Mouse (Mus musculus) thymus, adult 2 months (tissue): ENCODE results near the gene Tmem248. TPM values are rescaled to one million over a fixed set of nuclear protein-coding genes. Genes with fewer than 3 reads are reported as not detected.

Source experiments
- DNase-seq: peaks from one replicate; pipeline ENCODE4 v3.0.0; 2021
- H3K27ac ChIP-seq: fragments of 200-500 bp; 2 replicates; pipeline ENCODE4 v1.5.1; 2012; ENCODE audit warnings: low read length, control low read depth; ENCODE audit not compliant: control insufficient read depth, insufficient read depth
- H3K27me3 ChIP-seq: fragments of 200-500 bp; 2 replicates; pipeline ENCODE4 v1.6.1; 2012; ENCODE audit warnings: mild to moderate bottlenecking, low read length, moderate library complexity, mixed read lengths; ENCODE audit not compliant: control insufficient read depth, insufficient read depth
- H3K36me3 ChIP-seq: fragments of 200-500 bp; 2 replicates; pipeline ENCODE4 v1.6.1; 2012; ENCODE audit warnings: mild to moderate bottlenecking, low read length, moderate library complexity; ENCODE audit not compliant: control insufficient read depth, insufficient read depth
- H3K4me1 ChIP-seq: fragments of 200-500 bp; replicated peaks from 2 replicates; pipeline ENCODE4 v1.6.1; 2012; ENCODE audit warnings: low read length; ENCODE audit not compliant: control insufficient read depth, insufficient read depth
- H3K4me3 ChIP-seq: fragments of 200-500 bp; 2 replicates; pipeline ENCODE4 v1.5.1; 2012; ENCODE audit warnings: mild to moderate bottlenecking, low read length, control low read depth, moderate library complexity; ENCODE audit not compliant: control insufficient read depth, insufficient read depth
- CTCF ChIP-seq: fragments of 200-500 bp; IDR thresholded peaks from 2 replicates; pipeline ENCODE4 v1.5.1; 2012; ENCODE audit warnings: mild to moderate bottlenecking, control low read depth, low read length, moderate library complexity, borderline replicate concordance; ENCODE audit not compliant: control insufficient read depth, poor library complexity, insufficient read depth; ENCODE audit errors: extremely low read depth
- POLR2A ChIP-seq: fragments of 200-500 bp; IDR thresholded peaks from 2 replicates; pipeline ENCODE4 v1.6.1; 2012; ENCODE audit warnings: mild to moderate bottlenecking, low read length, control low read depth, moderate library complexity; ENCODE audit not compliant: control insufficient read depth, poor library complexity, insufficient read depth; ENCODE audit errors: extremely low read depth
- WGBS: fragments of 180-500 bp; shearing (Covaris S2); methylation state at CpG from one replicate; pipeline ENCODE4 v1.1.7; 2018; 5-methylcytosine and 5-hydroxymethylcytosine counted together
- polyA plus RNA-seq: library from polyadenylated mRNA; depleted of rRNA; stranded (reverse); fragments of >200 nt; gene quantifications from 2 replicates; pipeline ENCODE4 v1.2.3, GENCODE M21; 2012; rRNA removed

Gene Tmem248
- polyA plus RNA-seq, 1 experiment = 31.8 TPM

DNA sequence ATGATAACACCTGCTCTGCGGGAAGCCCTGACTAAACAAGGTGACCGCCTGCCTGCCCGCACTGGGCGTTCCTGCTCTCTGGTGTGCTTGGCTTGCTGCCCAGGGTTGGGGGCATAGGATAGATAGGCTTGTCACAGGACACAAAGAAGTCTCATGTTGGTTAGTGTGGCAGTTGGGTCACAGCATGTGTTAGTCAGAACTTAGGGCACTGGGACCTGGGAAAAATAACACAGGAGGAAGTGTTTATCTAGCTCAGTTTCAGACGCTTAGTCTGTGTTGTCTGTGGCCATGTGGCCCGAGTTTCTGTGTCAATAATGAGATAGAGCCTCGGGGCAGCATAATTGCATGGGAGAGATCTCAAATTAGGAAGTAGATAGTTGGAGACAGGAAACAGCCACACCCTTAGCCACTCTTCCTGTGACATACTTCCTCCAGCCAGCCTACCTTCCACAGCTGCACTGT lies 61.2 kb downstream of the Tmem248 start:
- no peak overlapping the region for H3K27ac ChIP-seq
- no peak overlapping the region for H3K4me3 ChIP-seq
- DNase-seq = no peak
- no peaks in the 10 kb centered on the region for H3K4me1 ChIP-seq
- TF ChIP-seq POLR2A (no peak), CTCF (no peak)
- H3K27me3 ChIP-seq = no peaks in the 10 kb centered on the region
- H3K36me3 ChIP-seq = peaks cover 43% of the 10 kb centered on the region
- 89% methylated on average over 7 of the region's 7 CpGs for WGBS

DNA sequence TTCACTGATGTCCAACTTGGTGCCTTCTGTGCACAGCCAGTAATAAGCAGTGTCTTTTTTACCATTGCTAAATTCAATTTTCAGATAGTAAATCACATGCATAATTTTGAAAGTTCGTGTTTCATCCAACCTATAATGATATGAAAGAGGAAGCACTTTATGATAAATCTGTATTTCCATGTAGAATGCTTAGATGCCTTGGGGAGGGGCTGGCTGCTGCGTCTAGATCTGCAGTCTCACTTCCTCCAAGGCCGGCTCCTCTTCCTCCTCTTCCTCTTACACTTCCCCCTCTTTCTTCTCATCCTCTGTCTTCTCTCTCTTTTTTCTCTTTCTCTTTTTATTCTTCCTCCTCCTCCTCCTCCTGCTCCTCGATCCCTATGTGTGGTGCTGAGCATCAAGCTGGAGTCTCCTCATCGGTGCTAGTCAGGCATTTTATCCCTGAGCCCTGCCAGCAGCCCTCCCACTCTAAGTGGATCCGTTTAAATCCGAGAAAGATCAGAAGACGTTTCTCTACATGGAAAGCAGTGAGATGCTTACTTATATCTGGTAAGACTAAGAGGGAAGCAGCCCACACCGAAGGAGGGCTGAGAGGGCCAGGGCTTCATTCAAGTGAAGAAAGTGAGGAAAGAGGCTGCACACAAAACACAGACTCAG lies 66.3 kb downstream of the Tmem248 start:
- Histone ChIP-seq H3K27me3 (no peaks in the 10 kb centered on the region), H3K36me3 (peaks cover 23% of the 10 kb centered on the region), H3K27ac (no peak overlapping the region), H3K4me1 (no peaks in the 10 kb centered on the region), H3K4me3 (no peak overlapping the region)
- TF ChIP-seq POLR2A (no peak), CTCF (no peak)
- DNase-seq = no peak
- 95% methylated on average over 9 of the region's 9 CpGs for WGBS

DNA sequence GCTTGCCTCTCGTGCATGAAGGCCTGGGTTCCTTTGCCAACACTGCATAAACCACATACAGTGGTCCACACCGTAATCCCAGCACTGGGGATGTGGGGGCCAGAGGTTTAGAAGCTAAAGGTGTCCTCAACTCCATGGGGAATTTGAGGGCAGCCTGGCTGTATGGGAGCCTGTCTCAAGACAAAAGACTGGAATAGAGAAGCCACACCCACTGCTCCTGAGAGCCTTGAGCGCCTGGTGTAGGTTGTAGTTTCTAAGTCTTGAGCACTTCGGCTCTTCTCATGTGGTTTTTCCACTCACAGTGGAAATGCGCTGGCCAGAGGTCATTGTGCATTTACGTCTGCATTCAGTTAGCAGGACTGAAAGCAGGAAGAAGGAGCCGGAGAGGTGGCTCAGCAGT lies 71.2 kb downstream of the Tmem248 start:
- Histone ChIP-seq H3K4me1 (no peaks in the 10 kb centered on the region), H3K27ac (no peak overlapping the region), H3K36me3 (peaks cover 17% of the 10 kb centered on the region; the same call in 1 of the 2 replicates), H3K27me3 (no peaks in the 10 kb centered on the region), H3K4me3 (no peak overlapping the region)
- no peak for DNase-seq
- TF ChIP-seq POLR2A = no peak
- no peak for TF ChIP-seq CTCF
- 96% methylated on average over 7 of the region's 7 CpGs for WGBS

DNA sequence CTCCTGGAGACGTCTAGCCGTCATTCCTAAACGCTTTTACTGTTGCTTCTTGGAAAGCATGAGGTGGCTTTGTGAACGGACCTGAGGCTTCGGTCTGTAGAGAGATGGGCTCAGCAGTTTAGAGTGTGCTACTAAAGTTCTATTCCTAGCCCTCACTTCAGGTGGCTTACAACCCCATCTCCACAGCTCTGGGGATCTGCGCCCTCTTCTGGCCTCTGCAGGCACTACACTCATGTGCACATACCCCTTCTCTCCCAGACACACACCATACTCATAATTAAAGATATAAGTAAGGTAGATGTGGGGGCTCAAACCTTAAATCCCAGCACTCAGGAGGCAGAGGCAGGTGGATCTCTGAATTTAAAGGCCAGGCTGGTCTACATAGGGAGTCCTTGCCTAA lies 73.4 kb downstream of the Tmem248 start:
- Histone ChIP-seq H3K36me3 (peaks cover 16% of the 10 kb centered on the region; the same call in 1 of the 2 replicates), H3K27ac (no peak overlapping the region), H3K4me1 (no peaks in the 10 kb centered on the region), H3K4me3 (no peak overlapping the region), H3K27me3 (no peaks in the 10 kb centered on the region)
- no peak for DNase-seq
- 98% methylated on average over 6 of the region's 6 CpGs for WGBS
- TF ChIP-seq POLR2A (no peak), CTCF (no peak)

DNA sequence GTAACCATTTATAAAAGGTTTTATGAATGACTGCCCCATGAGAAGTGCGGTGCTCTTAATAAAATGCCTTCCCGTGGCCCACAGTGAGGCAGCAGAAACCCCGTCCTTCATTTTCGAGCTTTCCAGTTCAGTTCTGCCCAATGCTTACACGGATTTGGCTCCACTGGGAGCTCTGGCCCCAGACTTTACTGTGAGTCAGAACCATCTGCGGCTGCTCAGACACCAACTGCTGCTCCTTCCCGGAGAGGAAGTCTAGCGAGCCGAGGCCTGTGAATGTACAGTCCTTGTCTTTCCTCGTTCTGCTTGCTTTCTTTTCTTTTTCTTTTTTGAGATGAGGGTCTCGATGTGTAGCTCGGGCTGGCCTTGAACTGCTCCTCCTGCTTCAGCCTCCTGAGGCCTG lies 73.9 kb downstream of the Tmem248 start:
- Histone ChIP-seq H3K4me3 (no peak overlapping the region), H3K27me3 (no peaks in the 10 kb centered on the region), H3K27ac (no peak overlapping the region), H3K36me3 (peaks cover 16% of the 10 kb centered on the region; the same call in 1 of the 2 replicates), H3K4me1 (no peaks in the 10 kb centered on the region)
- no peak for DNase-seq
- 97% methylated on average over 12 of the region's 12 CpGs for WGBS
- TF ChIP-seq CTCF = no peak
- TF ChIP-seq POLR2A = no peak

DNA sequence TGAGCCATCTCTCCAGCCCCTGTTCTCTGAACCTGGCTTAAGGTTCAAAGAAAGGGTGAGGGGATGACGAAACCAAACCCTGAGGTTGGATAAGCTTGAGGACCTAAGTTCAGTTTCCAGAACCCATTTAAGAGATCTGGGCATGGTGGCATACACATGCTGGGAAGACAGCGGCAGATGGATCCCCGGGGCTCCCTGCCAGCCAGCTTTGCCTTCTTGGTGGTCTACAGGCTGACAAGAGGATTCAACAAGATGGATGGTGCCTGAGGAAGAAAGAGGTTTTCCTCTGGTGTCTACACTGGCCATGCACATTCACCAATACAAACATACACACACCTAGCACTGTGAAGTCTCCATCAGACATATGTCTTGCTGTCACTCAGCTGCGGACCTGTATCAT lies 76.1 kb downstream of the Tmem248 start:
- H3K27ac ChIP-seq = no peak overlapping the region
- H3K4me1 ChIP-seq = no peaks in the 10 kb centered on the region
- WGBS = 98% methylated on average over 4 of the region's 4 CpGs
- DNase-seq = no peak
- H3K36me3 ChIP-seq = peaks cover 25% of the 10 kb centered on the region; the same call in 1 of the 2 replicates
- TF ChIP-seq CTCF (no peak), POLR2A (no peak)
- H3K27me3 ChIP-seq = no peaks in the 10 kb centered on the region
- no peak overlapping the region for H3K4me3 ChIP-seq

Other genes starting within 250 kb of the Tmem248 start
- 55.1 and 57.5 TPM in 2 replicates for gene Gusb, start 214.0 kb upstream of the Tmem248 start, polyA plus RNA-seq
- 33.0 and 40.4 TPM in 2 replicates for gene Asl, start 187.8 kb upstream of the Tmem248 start, polyA plus RNA-seq
- 17.0 and 17.5 TPM in 2 replicates for gene Crcp, start 187.8 kb upstream of the Tmem248 start, polyA plus RNA-seq
- gene Tpst1, start 143.8 kb upstream of the Tmem248 start, polyA plus RNA-seq = 8.4 and 9.5 TPM in 2 replicates
- 6.9 and 7.9 TPM in 2 replicates for gene Kctd7, start 72.2 kb upstream of the Tmem248 start, polyA plus RNA-seq
- gene Rabgef1, start 45.3 kb upstream of the Tmem248 start, polyA plus RNA-seq = 19.7 and 21.0 TPM in 2 replicates
- gene Sbds, start 38.4 kb downstream of the Tmem248 start, polyA plus RNA-seq = 24.4 and 24.8 TPM in 2 replicates
- gene Tyw1, start 38.5 kb downstream of the Tmem248 start, polyA plus RNA-seq = 15.4 and 15.6 TPM in 2 replicates
- 0.01 TPM in 1 of 2 replicates, not detected in the other for gene Caln1, start 152.4 kb downstream of the Tmem248 start, polyA plus RNA-seq
- not detected in 2 replicates for gene A330070K13Rik, start 167.6 kb downstream of the Tmem248 start, polyA plus RNA-seq